Mouse (Mus musculus): Measurements from ENCODE around the gene Rab14. TPM values are rescaled to one million over a fixed set of nuclear protein-coding genes. Genes with fewer than 3 reads are reported as not detected.

Rab14 gene
- 44.7 and 50.9 TPM in 2 replicates for polyA plus RNA-seq (2012)

DNA sequence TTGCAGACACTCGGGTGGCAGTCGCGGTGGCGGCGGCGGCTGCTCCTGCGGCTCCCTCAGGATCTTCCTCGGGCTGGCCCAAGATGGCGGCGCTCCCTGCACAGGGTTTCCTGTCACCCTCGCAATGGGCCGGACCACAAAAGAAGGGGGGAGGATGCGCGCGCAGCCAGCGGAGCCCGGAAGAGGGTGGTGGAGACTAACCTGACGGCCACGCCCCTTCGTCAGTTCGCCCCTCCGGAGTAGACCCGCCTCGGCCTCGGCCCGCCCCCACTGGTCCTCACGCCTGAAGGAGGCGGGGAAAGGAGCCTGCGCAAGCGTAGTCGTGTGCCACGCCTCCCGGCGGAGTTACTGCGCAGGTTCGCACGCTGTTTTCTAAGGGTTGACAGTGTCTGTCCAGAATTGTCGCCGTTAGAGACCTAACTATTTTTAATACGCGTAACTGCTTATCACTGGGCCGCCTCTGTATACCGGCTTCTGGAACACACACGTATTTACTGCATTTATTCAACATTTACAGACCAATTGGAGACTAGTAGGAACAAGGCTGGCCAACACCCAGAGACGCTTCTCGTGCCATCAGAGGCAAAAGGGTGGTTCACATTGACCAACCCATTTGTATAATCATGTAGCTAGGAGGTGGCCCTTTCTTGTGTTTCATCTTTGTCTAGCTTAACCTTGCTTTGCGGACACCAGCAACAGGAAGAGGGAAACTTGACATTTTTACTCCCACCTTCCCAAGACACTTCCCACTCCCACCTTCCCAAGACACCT, at the start of gene Rab14:
TSS of gene Rab14 (minus strand) at position 223 of the 771 bp plus-strand sequence.
- TF ChIP-seq TAL1 (IDR thresholded peaks at IDR 0.05; ENCODE audit: low read length) (no peak), GATA1 (IDR thresholded peaks at IDR 0.05; ENCODE audit: low read length) (no peak)
- Histone ChIP-seq H3K27me3 (ENCODE audit: control insufficient read depth) (no peaks in the 10 kb centered on the region), H3K4me3 (replicated peaks) (peak within 1 kb of the TSS; percentile 70), H3K9me3 (ENCODE audit: control insufficient read depth, low read length) (no peaks in the 10 kb centered on the region), H3K36me3 (ENCODE audit: control insufficient read depth) (peaks cover 24% of the 10 kb centered on the region), H3K4me1 (ENCODE audit: control insufficient read depth) (peaks cover 38% of the 10 kb centered on the region)

DNA sequence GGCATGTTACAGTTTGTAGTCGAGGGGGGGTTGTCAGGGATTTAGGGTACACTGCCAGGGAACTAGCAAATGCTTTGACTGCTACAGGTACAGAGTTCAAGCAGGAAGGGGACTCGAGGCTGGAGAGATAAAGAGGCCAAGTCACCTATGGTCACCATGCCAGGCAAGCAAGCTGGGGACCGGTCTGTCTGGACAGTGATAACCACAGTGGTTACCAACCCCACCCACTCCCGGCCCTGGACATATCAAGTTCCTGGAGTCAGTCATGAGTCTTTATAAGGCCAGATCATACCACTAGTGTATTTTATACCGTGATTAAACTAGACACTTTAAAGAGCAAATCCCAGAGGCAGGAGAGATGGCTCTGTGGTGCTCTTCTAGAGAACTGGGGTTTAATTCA, 46.8 kb upstream of the Rab14 start:
- Histone ChIP-seq H3K36me3 (ENCODE audit: control insufficient read depth) (no peaks in the 10 kb centered on the region), H3K9me3 (ENCODE audit: control insufficient read depth, low read length) (no peaks in the 10 kb centered on the region), H3K4me3 (replicated peaks) (no peak overlapping the region), H3K4me1 (ENCODE audit: control insufficient read depth) (peaks cover 3% of the 10 kb centered on the region), H3K27me3 (ENCODE audit: control insufficient read depth) (peaks cover 9% of the 10 kb centered on the region)
- TF ChIP-seq GATA1 (IDR thresholded peaks at IDR 0.05; ENCODE audit: low read length), result no peak
- no peak for TF ChIP-seq TAL1 (IDR thresholded peaks at IDR 0.05; ENCODE audit: low read length)

DNA sequence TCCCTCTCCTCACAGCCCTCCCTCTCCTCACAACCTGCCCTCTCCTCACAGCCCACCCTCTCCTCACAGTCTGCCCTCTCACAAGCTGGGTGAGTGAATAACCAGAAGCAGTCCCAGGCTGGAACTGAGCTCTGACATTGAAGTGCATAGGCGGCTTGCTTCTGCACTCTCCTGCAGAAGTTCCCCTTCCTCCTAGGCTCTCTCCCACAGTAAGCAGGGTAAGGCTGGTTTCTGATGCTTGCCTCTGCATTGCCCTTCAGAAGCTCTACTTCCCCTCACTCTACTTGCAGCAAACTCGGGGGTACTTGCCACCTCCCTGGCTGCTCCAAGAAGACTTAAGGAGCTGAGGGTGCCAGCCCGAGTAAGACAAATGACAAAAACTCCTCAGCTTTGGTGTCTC, 43.3 kb upstream of the Rab14 start:
- Histone ChIP-seq H3K27me3 (ENCODE audit: control insufficient read depth) (peaks cover 7% of the 10 kb centered on the region), H3K4me3 (replicated peaks) (no peak overlapping the region), H3K4me1 (ENCODE audit: control insufficient read depth) (peaks cover 3% of the 10 kb centered on the region), H3K9me3 (ENCODE audit: control insufficient read depth, low read length) (no peaks in the 10 kb centered on the region), H3K36me3 (ENCODE audit: control insufficient read depth) (no peaks in the 10 kb centered on the region)
- TF ChIP-seq TAL1 (IDR thresholded peaks at IDR 0.05; ENCODE audit: low read length) (no peak), GATA1 (IDR thresholded peaks at IDR 0.05; ENCODE audit: low read length) (no peak)

DNA sequence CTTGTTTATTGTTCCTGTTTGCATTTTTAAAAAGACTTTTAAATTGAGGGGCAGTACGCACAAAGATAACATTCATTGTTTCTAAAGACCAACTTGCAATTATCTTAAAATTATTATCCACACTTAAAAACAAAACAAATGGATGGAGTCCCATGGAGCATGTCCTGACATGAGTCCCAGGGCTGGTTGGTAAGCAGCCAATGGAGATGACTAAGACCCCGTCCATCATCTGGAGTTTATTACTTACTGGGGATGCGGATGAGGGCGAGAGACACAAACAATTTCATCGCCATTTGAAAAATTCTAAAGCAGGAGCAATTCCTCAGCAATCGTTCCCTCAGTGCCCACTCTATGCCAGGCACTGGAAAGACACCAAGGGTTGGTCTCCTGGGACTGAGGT, 34.1 kb upstream of the Rab14 start:
- Histone ChIP-seq H3K9me3 (ENCODE audit: control insufficient read depth, low read length) (no peaks in the 10 kb centered on the region), H3K27me3 (ENCODE audit: control insufficient read depth) (no peaks in the 10 kb centered on the region), H3K4me1 (ENCODE audit: control insufficient read depth) (no peaks in the 10 kb centered on the region), H3K4me3 (replicated peaks) (no peak overlapping the region), H3K36me3 (ENCODE audit: control insufficient read depth) (no peaks in the 10 kb centered on the region)
- TF ChIP-seq TAL1 (IDR thresholded peaks at IDR 0.05; ENCODE audit: low read length), result no peak
- no peak for TF ChIP-seq GATA1 (IDR thresholded peaks at IDR 0.05; ENCODE audit: low read length)

DNA sequence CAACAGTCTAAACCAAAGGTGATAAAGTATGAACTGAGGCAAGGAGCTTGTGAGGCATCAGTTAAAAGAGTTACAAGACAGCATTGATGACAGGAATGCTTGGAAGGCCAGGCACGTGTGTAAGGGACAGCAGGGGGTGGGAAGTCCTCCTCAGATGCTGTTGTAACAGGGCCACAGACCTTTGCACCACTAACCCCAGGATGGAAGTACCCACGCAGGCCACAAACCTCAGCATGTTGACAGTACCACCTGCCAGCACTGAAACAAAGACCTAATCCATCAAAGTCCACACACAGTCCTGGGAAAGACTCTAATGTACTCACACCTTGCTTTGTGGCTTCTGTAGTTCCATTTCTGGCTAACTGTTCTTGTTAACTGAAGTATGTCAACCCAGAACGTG, 33.0 kb upstream of the Rab14 start:
- H3K9me3 ChIP-seq (ENCODE audit: control insufficient read depth, low read length), result no peaks in the 10 kb centered on the region
- no peaks in the 10 kb centered on the region for H3K36me3 ChIP-seq (ENCODE audit: control insufficient read depth)
- H3K4me3 ChIP-seq (replicated peaks), result no peak overlapping the region
- TF ChIP-seq TAL1 (IDR thresholded peaks at IDR 0.05; ENCODE audit: low read length) (no peak), GATA1 (IDR thresholded peaks at IDR 0.05; ENCODE audit: low read length) (no peak)
- H3K4me1 ChIP-seq (ENCODE audit: control insufficient read depth), result no peaks in the 10 kb centered on the region
- H3K27me3 ChIP-seq (ENCODE audit: control insufficient read depth), result no peaks in the 10 kb centered on the region

DNA sequence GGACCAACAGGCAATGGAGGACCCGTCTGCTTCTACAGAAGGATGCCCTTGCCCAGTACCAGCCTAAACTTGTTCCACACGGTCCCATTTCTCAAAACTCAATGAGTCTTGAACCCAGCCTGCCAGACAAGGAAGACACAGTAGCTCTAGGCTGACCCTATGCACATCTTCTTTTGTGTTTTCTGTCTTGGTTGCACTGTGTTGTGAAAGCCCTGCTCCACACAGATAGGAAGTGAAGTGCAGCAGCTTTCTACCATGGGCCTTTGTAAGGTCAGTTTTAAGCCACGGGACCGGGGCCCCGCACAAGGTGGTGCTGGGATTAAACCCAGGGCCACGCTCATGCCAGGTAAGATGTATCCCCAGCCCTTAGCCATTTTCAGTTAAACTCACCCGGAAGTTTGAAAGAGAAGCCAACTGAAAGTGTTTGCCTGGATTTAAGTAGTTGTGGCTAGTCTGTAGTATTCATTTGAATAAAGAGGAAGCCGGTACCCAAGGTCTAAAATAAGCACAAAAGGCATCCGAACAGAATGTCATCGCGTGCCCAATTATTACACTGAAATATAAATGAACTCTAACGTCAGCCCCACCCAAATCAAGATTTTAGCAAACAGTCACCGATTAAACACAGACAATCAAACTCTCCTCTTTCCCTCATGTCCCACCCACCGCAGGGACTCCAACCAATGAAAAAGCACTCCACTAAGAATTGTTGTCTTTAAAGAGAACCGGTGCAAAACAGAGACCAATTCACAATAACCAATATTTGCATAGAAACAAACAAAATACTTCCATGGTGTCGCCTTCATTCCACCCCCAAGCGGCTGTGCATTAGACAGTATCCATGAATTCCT, 31.9 kb upstream of the Rab14 start:
- Histone ChIP-seq H3K4me1 (ENCODE audit: control insufficient read depth) (no peaks in the 10 kb centered on the region), H3K36me3 (ENCODE audit: control insufficient read depth) (no peaks in the 10 kb centered on the region), H3K4me3 (replicated peaks) (no peak overlapping the region), H3K9me3 (ENCODE audit: control insufficient read depth, low read length) (no peaks in the 10 kb centered on the region), H3K27me3 (ENCODE audit: control insufficient read depth) (no peaks in the 10 kb centered on the region)
- TF ChIP-seq TAL1 (IDR thresholded peaks at IDR 0.05; ENCODE audit: low read length) (no peak), GATA1 (IDR thresholded peaks at IDR 0.05; ENCODE audit: low read length) (no peak)

DNA sequence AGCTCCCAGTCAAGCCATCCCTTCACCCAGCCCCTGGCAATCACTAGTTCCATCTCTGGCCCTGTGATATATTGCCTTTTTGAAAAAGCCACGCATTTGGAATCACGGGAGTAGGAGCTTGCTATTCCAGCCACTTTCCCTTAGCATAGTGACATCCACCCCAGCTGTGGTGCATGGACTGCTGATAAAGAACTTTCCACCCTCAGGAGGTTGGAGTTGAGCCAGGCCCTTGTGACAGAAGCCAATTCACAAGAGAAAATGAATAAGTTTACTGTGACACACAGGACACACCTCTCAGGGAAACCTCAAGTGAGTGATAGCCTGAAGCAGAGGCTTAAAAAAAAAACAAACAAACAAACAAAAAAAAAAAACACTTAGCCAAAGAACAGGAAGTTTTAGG, 31.0 kb upstream of the Rab14 start:
- H3K4me1 ChIP-seq (ENCODE audit: control insufficient read depth), result no peaks in the 10 kb centered on the region
- no peaks in the 10 kb centered on the region for H3K9me3 ChIP-seq (ENCODE audit: control insufficient read depth, low read length)
- H3K4me3 ChIP-seq (replicated peaks), result no peak overlapping the region
- TF ChIP-seq GATA1 (IDR thresholded peaks at IDR 0.05; ENCODE audit: low read length) (no peak), TAL1 (IDR thresholded peaks at IDR 0.05; ENCODE audit: low read length) (no peak)
- H3K36me3 ChIP-seq (ENCODE audit: control insufficient read depth), result no peaks in the 10 kb centered on the region
- H3K27me3 ChIP-seq (ENCODE audit: control insufficient read depth), result no peaks in the 10 kb centered on the region

DNA sequence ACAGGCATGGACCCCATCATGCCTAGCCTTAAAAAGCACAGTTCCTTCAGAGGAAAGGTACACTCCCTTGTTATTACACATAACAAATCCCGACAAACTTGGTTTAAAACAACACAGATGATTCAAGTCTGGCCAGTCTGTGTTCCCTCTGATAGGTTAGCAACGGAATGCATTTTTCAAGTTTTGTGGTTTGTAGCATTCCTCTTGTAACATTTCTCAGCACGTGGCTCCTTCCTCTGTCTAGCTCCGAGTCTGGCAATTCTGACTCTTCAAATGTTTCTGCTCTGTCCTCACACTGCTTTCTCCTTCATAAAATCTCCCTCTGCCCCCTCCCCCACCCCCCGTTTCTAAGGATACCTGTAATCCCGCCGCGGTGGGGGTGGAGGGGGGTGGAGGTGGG, 29.3 kb upstream of the Rab14 start:
- Histone ChIP-seq H3K4me3 (replicated peaks) (no peak overlapping the region), H3K4me1 (ENCODE audit: control insufficient read depth) (no peaks in the 10 kb centered on the region), H3K9me3 (ENCODE audit: control insufficient read depth, low read length) (no peaks in the 10 kb centered on the region), H3K27me3 (ENCODE audit: control insufficient read depth) (no peaks in the 10 kb centered on the region), H3K36me3 (ENCODE audit: control insufficient read depth) (no peaks in the 10 kb centered on the region)
- TF ChIP-seq GATA1 (IDR thresholded peaks at IDR 0.05; ENCODE audit: low read length) (no peak), TAL1 (IDR thresholded peaks at IDR 0.05; ENCODE audit: low read length) (no peak)

DNA sequence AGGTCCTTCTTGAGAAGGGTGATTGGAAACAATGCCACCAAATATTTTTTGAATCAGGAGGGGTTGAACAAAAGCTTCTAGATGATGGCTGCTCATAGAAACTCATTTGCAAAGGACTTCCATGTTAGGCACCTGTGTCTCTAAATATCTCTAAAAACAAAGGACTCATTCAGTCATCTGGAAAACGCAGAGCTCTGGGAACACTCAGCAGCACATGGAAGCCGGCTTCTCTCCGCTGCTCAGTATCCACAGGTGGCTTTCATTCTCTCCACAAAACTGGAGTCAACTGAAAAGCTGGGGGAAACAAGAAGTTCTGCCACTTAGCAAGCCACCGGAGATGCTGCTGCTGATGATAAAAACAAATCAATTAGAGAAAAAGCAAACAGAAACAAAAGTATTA, 27.2 kb upstream of the Rab14 start:
- no peaks in the 10 kb centered on the region for H3K4me1 ChIP-seq (ENCODE audit: control insufficient read depth)
- no peaks in the 10 kb centered on the region for H3K27me3 ChIP-seq (ENCODE audit: control insufficient read depth)
- H3K4me3 ChIP-seq (replicated peaks), result no peak overlapping the region
- TF ChIP-seq TAL1 (IDR thresholded peaks at IDR 0.05; ENCODE audit: low read length) (no peak), GATA1 (IDR thresholded peaks at IDR 0.05; ENCODE audit: low read length) (no peak)
- no peaks in the 10 kb centered on the region for H3K36me3 ChIP-seq (ENCODE audit: control insufficient read depth)
- H3K9me3 ChIP-seq (ENCODE audit: control insufficient read depth, low read length), result no peaks in the 10 kb centered on the region
